Comparison of ENCODE assay signal across 16 mouse cellular contexts in the genomic region with DNA sequence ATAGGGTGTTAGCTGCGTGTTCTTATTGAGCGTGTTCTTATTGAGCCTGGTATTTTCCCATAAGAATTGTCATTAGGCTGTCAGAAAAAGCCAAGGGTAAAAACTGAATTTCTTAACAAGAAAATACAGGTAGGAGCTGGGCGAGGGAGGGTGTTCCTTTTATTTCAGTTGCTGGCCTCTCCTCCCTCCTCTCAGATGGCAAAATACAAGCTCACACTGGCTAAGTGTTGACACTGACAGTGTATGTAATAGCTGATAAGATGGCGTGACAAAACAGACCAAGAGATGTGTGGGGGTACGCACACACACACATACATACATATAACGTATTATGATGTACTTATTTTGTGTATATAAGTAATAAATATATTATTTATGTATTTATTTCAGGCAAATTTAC.
DNase-seq lines count a peak whose midpoint lies in the region; ATAC-seq lines count a peak whose summit lies in the region.
"Had no signal": no experiment of that assay in that cellular context is flagged by ENCODE, and none has a peak within 500 bp of the region (broad histone marks: within the 10 kb centered on the region; RNA-seq: fewer than 3 reads in every experiment).

No protein-coding gene starts in this region.

- no peak for ATAC-seq in erythroblast, adult 5-6 weeks (replicated peaks; ENCODE audit: low FRiP score, poor library complexity, severe bottlenecking)
- ATAC-seq in hindbrain, embryonic 12.5 days (ENCODE audit: low FRiP score): no peak
- ATAC-seq in hindbrain, embryonic 11.5 days (ENCODE audit: low FRiP score): no peak
- no peak for ATAC-seq in intestine, embryonic 14.5 days (replicated peaks; ENCODE audit: low FRiP score, low TSS enrichment, low read depth)
- ATAC-seq in liver, embryonic 15.5 days (ENCODE audit: insufficient read depth): peak; percentile 48; the same call in 1 of the 2 replicates
- ATAC-seq: activated CD4-positive, CD25-positive, alpha-beta regulatory T cell, adult 4 months; forebrain, embryonic 13.5 days had no signal

- H3K9me3 ChIP-seq in erythroblast, embryonic 14.5 days (ENCODE audit: control insufficient read depth, low read length): no peaks in the 10 kb centered on the region
- H3K9me3 ChIP-seq in hindbrain, embryonic 12.5 days (replicated peaks): no peaks in the 10 kb centered on the region
- no peaks in the 10 kb centered on the region for H3K9me3 ChIP-seq in hindbrain, embryonic 11.5 days (ENCODE audit: control insufficient read depth, low read length)
- no peaks in the 10 kb centered on the region for H3K9me3 ChIP-seq in intestine, embryonic 14.5 days (ENCODE audit: control insufficient read depth, low read length)
- H3K9me3 ChIP-seq in liver, embryonic 15.5 days (replicated peaks): no peaks in the 10 kb centered on the region
- H3K9me3 ChIP-seq: forebrain, embryonic 13.5 days; hindbrain, embryonic 10.5 days had no signal

- peak overlapping the region; percentile 7 for H3K4me3 ChIP-seq in erythroblast, embryonic 14.5 days (replicated peaks)
- H3K4me3 ChIP-seq in hindbrain, embryonic 12.5 days: no peak overlapping the region
- no peak overlapping the region for H3K4me3 ChIP-seq in hindbrain, embryonic 11.5 days (ENCODE audit: low read depth, low read length)
- 0 out of 2 replicates have a peak overlapping the region, but pooled peaks have one; percentile 8 for H3K4me3 ChIP-seq in intestine, embryonic 14.5 days (ENCODE audit: low read depth, low read length)
- H3K4me3 ChIP-seq in liver, embryonic 15.5 days (replicated peaks): peak overlapping the region; percentile 35
- H3K4me3 ChIP-seq: forebrain, embryonic 13.5 days; hindbrain, embryonic 10.5 days had no signal

- H3K4me2 ChIP-seq in hindbrain, embryonic 12.5 days (replicated peaks): no peak overlapping the region
- no peak overlapping the region for H3K4me2 ChIP-seq in hindbrain, embryonic 11.5 days (replicated peaks; ENCODE audit: low read depth, low read length)
- peak overlapping the region; percentile 37 for H3K4me2 ChIP-seq in intestine, embryonic 14.5 days (ENCODE audit: low read length)
- peak overlapping the region; percentile 42 for H3K4me2 ChIP-seq in liver, embryonic 15.5 days

- H3K27me3 ChIP-seq in erythroblast, embryonic 14.5 days (ENCODE audit: control insufficient read depth): peaks cover 3% of the 10 kb centered on the region; the same call in 1 of the 2 replicates
- no peaks in the 10 kb centered on the region for H3K27me3 ChIP-seq in hindbrain, embryonic 12.5 days
- no peaks in the 10 kb centered on the region for H3K27me3 ChIP-seq in hindbrain, embryonic 11.5 days (ENCODE audit: control insufficient read depth, insufficient read depth, low read length)
- H3K27me3 ChIP-seq in intestine, embryonic 14.5 days (replicated peaks; ENCODE audit: control insufficient read depth, insufficient read depth, low read length): no peaks in the 10 kb centered on the region
- H3K27me3 ChIP-seq in liver, embryonic 15.5 days: no peaks in the 10 kb centered on the region
- H3K27me3 ChIP-seq: CH12.LX; forebrain, embryonic 13.5 days had no signal

- H3K9ac ChIP-seq in hindbrain, embryonic 12.5 days: no peak overlapping the region
- no peak overlapping the region for H3K9ac ChIP-seq in hindbrain, embryonic 11.5 days (ENCODE audit: low read depth, low read length)
- no peak overlapping the region for H3K9ac ChIP-seq in intestine, embryonic 14.5 days (ENCODE audit: low read length)
- H3K9ac ChIP-seq in liver, embryonic 15.5 days: no peak overlapping the region
- H3K9ac ChIP-seq: forebrain, embryonic 13.5 days had no signal

- H3K36me3 ChIP-seq in erythroblast, embryonic 14.5 days (ENCODE audit: control insufficient read depth): no peaks in the 10 kb centered on the region
- no peaks in the 10 kb centered on the region for H3K36me3 ChIP-seq in hindbrain, embryonic 12.5 days
- no peaks in the 10 kb centered on the region for H3K36me3 ChIP-seq in hindbrain, embryonic 11.5 days (ENCODE audit: control insufficient read depth, insufficient read depth, low read length)
- no peaks in the 10 kb centered on the region for H3K36me3 ChIP-seq in intestine, embryonic 14.5 days (ENCODE audit: control insufficient read depth, insufficient read depth, low read length)
- no peaks in the 10 kb centered on the region for H3K36me3 ChIP-seq in liver, embryonic 15.5 days (replicated peaks)

- H3K4me1 ChIP-seq in erythroblast, embryonic 14.5 days (ENCODE audit: control insufficient read depth): no peaks in the 10 kb centered on the region
- H3K4me1 ChIP-seq in hindbrain, embryonic 12.5 days: peaks cover 7% of the 10 kb centered on the region
- H3K4me1 ChIP-seq in hindbrain, embryonic 11.5 days (replicated peaks; ENCODE audit: control insufficient read depth, insufficient read depth, low read length): no peaks in the 10 kb centered on the region
- H3K4me1 ChIP-seq in intestine, embryonic 14.5 days (replicated peaks; ENCODE audit: control insufficient read depth, insufficient read depth, low read length): peaks cover 21% of the 10 kb centered on the region; the same call in 1 of the 2 replicates
- H3K4me1 ChIP-seq in liver, embryonic 15.5 days (replicated peaks): peaks cover 9% of the 10 kb centered on the region

- peak overlapping the region; percentile 48; the same call in 1 of the 2 replicates for H3K27ac ChIP-seq in hindbrain, embryonic 12.5 days
- no peak overlapping the region for H3K27ac ChIP-seq in hindbrain, embryonic 11.5 days (ENCODE audit: low read depth, low read length)
- peak overlapping the region; percentile 77 for H3K27ac ChIP-seq in intestine, embryonic 14.5 days (ENCODE audit: low read depth)
- H3K27ac ChIP-seq in liver, embryonic 15.5 days (replicated peaks): peak overlapping the region; percentile 80
- H3K27ac ChIP-seq: forebrain, embryonic 13.5 days had no signal

- 79% methylated on average over 6 of the region's 6 CpGs for WGBS in hindbrain, embryonic 12.5 days
- WGBS in hindbrain, embryonic 11.5 days: 78% methylated on average over 6 of the region's 6 CpGs
- 62% methylated on average over 6 of the region's 6 CpGs for WGBS in intestine, embryonic 14.5 days
- 43% methylated on average over 6 of the region's 6 CpGs for WGBS in liver, embryonic 15.5 days (ENCODE audit: insufficient replicate concordance)

- DNase-seq in hindbrain, embryonic 11.5 days (ENCODE audit: low spot score): no peak
- no peak for DNase-seq in intestine, embryonic 14.5 days (ENCODE audit: low spot score)
- no peak for DNase-seq in cerebellum, postnatal 14 days
- DNase-seq in layer of hippocampus, adult 18-20 months (ENCODE audit: low spot score in 2 of 2): no peak
- DNase-seq: kidney, adult 18-20 months; kidney, postnatal 4 days; lung, postnatal 10 days; right cerebral cortex, postnatal 4 days had no signal

Comparison
In these comparisons a context has a peak if more than half of its experiments do, and no peak if none do; other contexts are left out.
1. H3K4me3 ChIP-seq: peak in erythroblast, embryonic 14.5 days (single experiment), intestine, embryonic 14.5 days (single experiment) and liver, embryonic 15.5 days (single experiment); none in hindbrain, embryonic 12.5 days (single experiment) and hindbrain, embryonic 11.5 days (single experiment).
2. H3K4me2 ChIP-seq: peak in intestine, embryonic 14.5 days (single experiment) and liver, embryonic 15.5 days (single experiment); none in hindbrain, embryonic 12.5 days (single experiment) and hindbrain, embryonic 11.5 days (single experiment).